Mouse (Mus musculus): ENCODE data around the gene Bend4. TPM values are rescaled to one million over a fixed set of nuclear protein-coding genes. Genes with fewer than 3 reads are reported as not detected.

Bend4 gene
- polyA plus RNA-seq, 1 experiment from 2014 or later, result 10.0 TPM

DNA sequence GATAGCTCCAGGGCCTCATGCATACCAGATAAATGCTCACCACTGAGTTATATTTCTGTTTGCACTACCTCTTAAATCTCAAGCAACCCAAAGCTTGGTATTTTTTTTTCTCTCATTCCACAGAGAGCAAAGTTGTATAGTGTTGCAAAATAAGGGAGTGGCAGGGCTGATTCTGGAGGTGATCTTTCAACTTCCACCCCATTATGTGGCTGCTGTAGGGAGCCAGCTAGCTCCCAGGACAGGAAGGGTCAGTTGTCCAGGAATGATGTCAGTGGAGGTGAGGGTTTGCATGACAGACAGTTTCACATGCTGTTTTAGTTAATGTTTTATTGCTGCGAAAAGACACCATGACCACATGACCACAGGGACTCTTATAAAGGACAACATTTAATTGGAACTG is 26.2 kb upstream of the Bend4 start:
- H3K36me3 ChIP-seq (ENCODE audit: control insufficient read depth, insufficient read depth, low read length), result no peaks in the 10 kb centered on the region
- DNase-seq (ENCODE audit: low spot score) (no peak), ATAC-seq (ENCODE audit: insufficient read depth, low FRiP score, low TSS enrichment) (no peak)
- H3K27me3 ChIP-seq (ENCODE audit: control insufficient read depth, insufficient read depth, low read length), result no peaks in the 10 kb centered on the region
- H3K9me3 ChIP-seq (ENCODE audit: control insufficient read depth, low read length), result no peaks in the 10 kb centered on the region
- H3K9ac ChIP-seq (ENCODE audit: low read length), result no peak overlapping the region
- H3K4me1 ChIP-seq (ENCODE audit: control insufficient read depth, insufficient read depth, low read length), result no peaks in the 10 kb centered on the region
- 89% methylated on average over 1 of the region's 1 CpGs for WGBS
- no peak overlapping the region for H3K4me2 ChIP-seq (ENCODE audit: low read depth)
- no peak overlapping the region for H3K27ac ChIP-seq (ENCODE audit: low read depth, low read length)
- H3K4me3 ChIP-seq (ENCODE audit: low read depth, low read length), result no peak overlapping the region

DNA sequence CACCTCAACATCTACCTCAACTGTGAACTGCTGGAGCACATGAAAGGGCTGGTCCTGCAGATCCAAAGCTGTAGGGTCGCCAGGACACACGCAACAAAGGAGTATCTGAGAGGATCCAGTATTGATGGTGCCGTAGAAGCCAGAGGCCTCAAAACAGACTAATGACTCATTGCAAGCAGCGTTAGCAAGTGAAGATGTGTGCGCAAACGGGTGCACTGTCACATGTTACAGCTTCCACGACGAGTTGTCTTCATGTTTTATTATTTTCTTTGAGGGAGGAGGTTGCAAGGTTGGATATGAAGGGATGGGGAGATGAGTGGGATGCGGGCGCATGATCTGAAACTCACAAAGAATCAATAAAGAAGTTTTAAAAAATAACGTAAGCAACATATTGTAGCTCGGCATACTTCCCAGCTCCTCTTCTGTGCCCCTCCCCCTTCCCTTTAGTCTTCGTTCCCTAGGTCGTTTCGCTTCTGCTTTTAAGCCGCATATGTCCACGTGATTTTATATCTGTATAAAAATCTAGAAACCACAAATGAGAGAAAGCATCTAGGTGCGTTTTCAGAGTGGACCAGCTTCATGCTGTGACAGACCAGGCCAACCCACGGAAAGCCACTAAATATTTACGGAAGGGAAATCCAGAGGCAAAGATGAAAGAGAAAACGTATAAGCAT is 22.0 kb upstream of the Bend4 start:
- Histone ChIP-seq H3K9ac (ENCODE audit: low read length) (no peak overlapping the region), H3K9me3 (ENCODE audit: control insufficient read depth, low read length) (no peaks in the 10 kb centered on the region)

DNA sequence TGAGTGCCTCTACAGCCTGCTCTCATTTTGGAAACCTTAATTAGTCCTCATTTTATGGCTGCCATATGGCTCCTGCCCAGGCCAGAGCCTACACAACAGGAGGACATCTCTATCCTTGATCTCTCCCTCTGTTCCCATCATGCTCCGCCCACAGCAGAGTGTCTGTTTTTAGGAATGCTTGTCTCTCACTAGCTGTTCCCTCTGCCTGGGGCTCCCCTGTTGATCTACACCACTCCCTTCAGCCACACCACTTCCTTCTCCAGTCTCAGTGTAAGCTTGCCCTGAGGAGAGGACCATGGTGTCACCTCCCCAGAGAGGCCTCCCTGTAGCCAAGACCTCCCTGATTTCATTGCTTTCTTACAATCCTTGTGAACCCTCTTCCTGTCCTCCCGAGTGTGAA is 18.4 kb upstream of the Bend4 start:
- no peaks in the 10 kb centered on the region for H3K36me3 ChIP-seq (ENCODE audit: control insufficient read depth, insufficient read depth, low read length)
- H3K27ac ChIP-seq (ENCODE audit: low read depth, low read length), result no peak overlapping the region
- DNase-seq (ENCODE audit: low spot score) (no peak), ATAC-seq (ENCODE audit: insufficient read depth, low FRiP score, low TSS enrichment) (no peak)
- H3K9me3 ChIP-seq (ENCODE audit: control insufficient read depth, low read length), result no peaks in the 10 kb centered on the region
- no peaks in the 10 kb centered on the region for H3K4me1 ChIP-seq (ENCODE audit: control insufficient read depth, insufficient read depth, low read length)
- 54% methylated on average over 2 of the region's 2 CpGs for WGBS
- no peak overlapping the region for H3K9ac ChIP-seq (ENCODE audit: low read length)
- H3K4me3 ChIP-seq (ENCODE audit: low read depth, low read length), result no peak overlapping the region
- no peak overlapping the region for H3K4me2 ChIP-seq (ENCODE audit: low read depth)
- H3K27me3 ChIP-seq (ENCODE audit: control insufficient read depth, insufficient read depth, low read length), result no peaks in the 10 kb centered on the region

More for the DNA sequence above, 22.0 kb upstream of the Bend4 start:
- no peak for ATAC-seq (ENCODE audit: insufficient read depth, low FRiP score, low TSS enrichment)
- Histone ChIP-seq H3K27ac (ENCODE audit: low read depth, low read length) (no peak overlapping the region), H3K27me3 (ENCODE audit: control insufficient read depth, insufficient read depth, low read length) (no peaks in the 10 kb centered on the region), H3K36me3 (ENCODE audit: control insufficient read depth, insufficient read depth, low read length) (no peaks in the 10 kb centered on the region), H3K4me1 (ENCODE audit: control insufficient read depth, insufficient read depth, low read length) (no peaks in the 10 kb centered on the region), H3K4me3 (ENCODE audit: low read depth, low read length) (no peak overlapping the region), H3K4me2 (ENCODE audit: low read depth) (no peak overlapping the region)
- DNase-seq (ENCODE audit: low spot score), result no peak
- 90% methylated on average over 21 of the region's 21 CpGs for WGBS

DNA sequence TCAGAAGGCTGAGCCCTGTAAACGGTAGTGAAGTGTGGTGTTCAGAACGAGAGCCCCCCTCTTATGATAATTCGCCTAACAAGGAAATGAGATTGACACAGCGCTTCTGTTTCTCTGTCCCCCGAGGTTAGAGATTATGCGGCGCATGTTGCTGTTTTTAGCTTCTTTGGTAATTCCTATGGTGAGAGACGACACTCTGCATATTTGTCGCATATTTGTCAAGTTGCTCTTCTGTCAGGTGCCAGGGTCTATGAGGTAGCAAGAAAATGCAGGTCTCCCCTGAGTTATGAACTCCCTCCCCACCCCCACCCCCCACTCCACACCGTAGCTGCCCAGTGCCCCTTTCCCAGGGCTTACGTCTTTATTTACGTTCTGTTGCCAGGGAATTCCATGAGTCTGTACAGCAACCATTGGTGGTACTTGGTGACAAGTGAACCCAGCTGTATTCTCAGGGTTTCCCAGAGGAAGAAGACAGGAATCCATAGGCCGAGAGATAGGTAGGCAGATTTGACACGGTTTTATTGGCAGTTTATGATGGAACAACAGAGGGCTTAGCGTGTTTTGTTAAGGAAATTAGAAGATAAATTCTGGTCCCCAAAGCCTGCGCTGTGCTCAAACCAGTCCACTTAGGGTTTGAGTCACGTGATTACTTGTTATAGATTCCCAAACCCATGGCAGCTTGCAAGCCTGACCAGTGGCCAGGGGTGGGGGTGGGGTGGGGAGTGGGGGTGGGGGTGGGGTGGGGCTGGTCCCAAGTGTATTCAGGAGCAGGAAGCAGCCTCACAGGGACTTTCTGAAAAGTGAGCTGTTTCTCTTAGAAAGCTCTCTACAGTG is 16.3 kb upstream of the Bend4 start:
- Histone ChIP-seq H3K36me3 (ENCODE audit: control insufficient read depth, insufficient read depth, low read length) (no peaks in the 10 kb centered on the region), H3K27ac (ENCODE audit: low read depth, low read length) (no peak overlapping the region), H3K9ac (ENCODE audit: low read length) (no peak overlapping the region), H3K27me3 (ENCODE audit: control insufficient read depth, insufficient read depth, low read length) (no peaks in the 10 kb centered on the region), H3K9me3 (ENCODE audit: control insufficient read depth, low read length) (no peaks in the 10 kb centered on the region), H3K4me1 (ENCODE audit: control insufficient read depth, insufficient read depth, low read length) (no peaks in the 10 kb centered on the region), H3K4me3 (ENCODE audit: low read depth, low read length) (no peak overlapping the region), H3K4me2 (ENCODE audit: low read depth) (no peak overlapping the region)
- DNase-seq (ENCODE audit: low spot score) (no peak), ATAC-seq (ENCODE audit: insufficient read depth, low FRiP score, low TSS enrichment) (peak; percentile 60; the same call in 1 of the 2 replicates)
- 33% methylated on average over 17 of the region's 17 CpGs for WGBS

DNA sequence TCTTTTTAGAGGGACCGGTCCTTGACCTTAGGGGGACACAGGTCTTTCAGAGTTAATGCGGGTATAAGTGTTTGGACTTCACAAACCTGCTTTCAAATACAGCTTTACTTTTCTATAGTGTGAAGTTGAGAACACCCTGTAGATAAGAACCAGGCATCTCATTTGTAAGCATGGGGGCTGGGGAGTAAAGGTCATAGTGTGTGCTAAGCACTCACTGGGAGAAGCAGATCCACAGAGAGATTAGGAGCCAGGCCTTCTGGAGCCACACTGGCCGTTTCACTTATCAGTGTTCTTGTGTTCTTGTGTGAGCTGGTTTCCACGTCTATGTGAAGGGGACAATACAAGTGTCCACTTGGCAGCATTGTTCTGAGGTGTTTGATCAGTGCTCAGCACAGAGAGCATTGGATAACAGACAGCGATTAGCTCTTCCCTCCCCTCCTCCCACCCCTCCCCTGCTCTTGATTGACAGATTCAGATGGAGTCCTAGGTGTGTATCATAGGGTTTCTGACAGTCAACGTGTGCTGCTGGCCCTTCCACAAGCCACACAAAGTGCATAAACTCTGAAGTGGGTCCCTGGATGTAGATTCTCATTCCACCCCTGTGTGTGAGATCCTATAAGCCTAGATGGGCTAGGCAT is 14.8 kb upstream of the Bend4 start:
- ATAC-seq (ENCODE audit: insufficient read depth, low FRiP score, low TSS enrichment) (no peak), DNase-seq (ENCODE audit: low spot score) (no peak)
- no peak overlapping the region for H3K4me3 ChIP-seq (ENCODE audit: low read depth, low read length)
- H3K36me3 ChIP-seq (ENCODE audit: control insufficient read depth, insufficient read depth, low read length), result no peaks in the 10 kb centered on the region
- 59% methylated on average over 6 of the region's 6 CpGs for WGBS
- H3K27me3 ChIP-seq (ENCODE audit: control insufficient read depth, insufficient read depth, low read length), result no peaks in the 10 kb centered on the region
- no peak overlapping the region for H3K4me2 ChIP-seq (ENCODE audit: low read depth)
- H3K9me3 ChIP-seq (ENCODE audit: control insufficient read depth, low read length), result no peaks in the 10 kb centered on the region
- no peak overlapping the region for H3K27ac ChIP-seq (ENCODE audit: low read depth, low read length)
- H3K9ac ChIP-seq (ENCODE audit: low read length), result no peak overlapping the region
- H3K4me1 ChIP-seq (ENCODE audit: control insufficient read depth, insufficient read depth, low read length), result no peaks in the 10 kb centered on the region

DNA sequence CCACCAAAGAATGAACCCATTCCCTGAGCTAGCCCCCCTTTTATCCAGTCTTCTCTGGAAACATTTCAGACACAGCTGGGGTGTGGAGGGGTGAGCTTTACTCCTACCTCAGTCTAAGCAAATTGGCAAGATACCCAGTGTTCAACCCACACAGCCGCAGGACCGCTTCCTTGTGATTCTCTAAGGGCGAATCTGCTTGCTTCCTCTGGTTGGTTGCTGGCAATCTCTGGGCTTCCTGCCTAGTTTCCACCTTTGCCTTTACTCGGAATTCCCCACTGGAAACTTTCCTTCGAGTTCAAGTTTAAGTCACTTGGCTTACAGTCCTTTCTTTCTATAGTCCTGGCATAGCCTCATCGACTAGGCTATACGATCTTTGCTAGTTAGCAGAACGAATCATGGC is 12.5 kb upstream of the Bend4 start:
- Histone ChIP-seq H3K27me3 (ENCODE audit: control insufficient read depth, insufficient read depth, low read length) (no peaks in the 10 kb centered on the region), H3K4me1 (ENCODE audit: control insufficient read depth, insufficient read depth, low read length) (no peaks in the 10 kb centered on the region), H3K9ac (ENCODE audit: low read length) (no peak overlapping the region), H3K27ac (ENCODE audit: low read depth, low read length) (no peak overlapping the region), H3K4me2 (ENCODE audit: low read depth) (no peak overlapping the region), H3K36me3 (ENCODE audit: control insufficient read depth, insufficient read depth, low read length) (no peaks in the 10 kb centered on the region), H3K4me3 (ENCODE audit: low read depth, low read length) (no peak overlapping the region), H3K9me3 (ENCODE audit: control insufficient read depth, low read length) (no peaks in the 10 kb centered on the region)
- DNase-seq (ENCODE audit: low spot score) (no peak), ATAC-seq (ENCODE audit: insufficient read depth, low FRiP score, low TSS enrichment) (no peak)
- WGBS, result 91% methylated on average over 8 of the region's 8 CpGs

DNA sequence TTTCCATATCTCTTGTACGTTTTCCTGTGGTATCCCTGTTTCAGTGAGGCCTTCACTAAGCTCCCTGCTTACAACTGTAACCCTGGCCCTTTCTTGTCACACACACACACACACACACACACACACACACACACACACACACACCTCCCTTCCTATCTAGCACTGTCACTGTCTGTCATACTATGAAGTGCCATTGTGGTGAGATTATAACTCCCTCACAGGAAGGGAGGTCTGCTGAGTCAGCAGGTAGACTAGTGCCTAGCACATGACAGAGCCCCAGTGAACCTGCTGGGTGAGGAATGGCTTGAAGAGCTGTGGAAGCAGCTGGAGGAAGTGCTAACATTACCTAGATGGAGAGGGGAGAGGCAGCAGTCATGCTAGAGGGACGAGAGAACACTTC is 9.3 kb upstream of the Bend4 start:
- WGBS, result 49% methylated on average over 2 of the region's 2 CpGs
- Histone ChIP-seq H3K36me3 (ENCODE audit: control insufficient read depth, insufficient read depth, low read length) (no peaks in the 10 kb centered on the region), H3K27me3 (ENCODE audit: control insufficient read depth, insufficient read depth, low read length) (no peaks in the 10 kb centered on the region), H3K9me3 (ENCODE audit: control insufficient read depth, low read length) (no peaks in the 10 kb centered on the region), H3K4me1 (ENCODE audit: control insufficient read depth, insufficient read depth, low read length) (no peaks in the 10 kb centered on the region), H3K4me2 (ENCODE audit: low read depth) (no peak overlapping the region), H3K4me3 (ENCODE audit: low read depth, low read length) (no peak overlapping the region), H3K27ac (ENCODE audit: low read depth, low read length) (no peak overlapping the region), H3K9ac (ENCODE audit: low read length) (no peak overlapping the region)
- no peak for ATAC-seq (ENCODE audit: insufficient read depth, low FRiP score, low TSS enrichment)
- no peak for DNase-seq (ENCODE audit: low spot score)

DNA sequence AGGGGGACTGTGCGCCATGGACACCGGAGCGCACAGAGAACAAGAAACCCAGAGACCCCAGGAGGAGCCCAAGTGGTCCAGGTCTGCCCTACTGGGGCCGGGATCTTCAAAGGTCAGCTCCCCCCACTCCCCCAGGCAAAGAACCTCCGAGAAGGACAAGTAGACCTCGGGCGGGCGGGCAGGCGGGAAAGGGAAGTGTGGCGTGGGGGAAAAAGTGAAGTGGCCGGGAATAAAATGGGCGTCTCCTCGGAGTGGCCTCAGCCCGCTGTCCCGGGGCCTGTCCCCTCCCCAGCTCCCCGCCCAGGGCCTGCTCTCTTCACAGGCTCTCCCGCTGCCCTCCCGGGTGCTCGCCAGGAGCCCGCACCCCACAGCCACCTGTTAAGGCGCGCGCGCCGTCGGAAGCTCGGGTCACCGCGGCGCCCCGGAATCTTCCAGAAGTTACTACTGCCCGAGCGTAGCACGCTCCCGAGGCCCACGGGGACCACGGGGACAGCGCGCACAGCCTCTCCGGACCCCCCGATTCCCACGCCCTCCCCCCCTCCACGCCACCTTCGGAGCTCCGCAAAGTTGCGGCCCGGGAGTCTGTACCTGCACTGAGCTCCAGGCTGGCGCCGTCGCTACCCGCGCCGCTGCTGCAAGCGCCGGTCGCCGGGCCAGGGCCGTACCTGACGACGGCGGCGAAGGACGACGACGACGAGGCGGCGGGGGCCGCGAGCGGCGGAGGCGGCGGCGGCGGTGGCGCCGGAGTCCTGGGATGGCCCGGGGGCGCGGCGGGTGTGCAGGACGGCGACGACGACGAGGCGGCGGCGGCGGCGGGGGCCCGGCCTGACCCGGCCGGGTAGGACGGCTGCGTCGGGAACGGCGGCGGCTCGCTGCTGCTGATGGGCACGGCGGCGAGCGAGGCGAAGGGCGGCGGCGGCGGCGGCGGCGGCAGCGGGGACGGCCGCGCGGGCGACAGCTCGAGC is 1.4 kb downstream of the Bend4 start:
- Histone ChIP-seq H3K4me1 (ENCODE audit: control insufficient read depth, insufficient read depth, low read length) (peaks cover 6% of the 10 kb centered on the region; the same call in 1 of the 2 replicates), H3K9ac (ENCODE audit: low read length) (peak overlapping the region; percentile 73), H3K27me3 (ENCODE audit: control insufficient read depth, insufficient read depth, low read length) (peaks cover 12% of the 10 kb centered on the region), H3K36me3 (ENCODE audit: control insufficient read depth, insufficient read depth, low read length) (no peaks in the 10 kb centered on the region), H3K9me3 (ENCODE audit: control insufficient read depth, low read length) (no peaks in the 10 kb centered on the region), H3K27ac (ENCODE audit: low read depth, low read length) (peak overlapping the region; percentile 44; the same call in 1 of the 2 replicates), H3K4me3 (ENCODE audit: low read depth, low read length) (peak overlapping the region; percentile 69), H3K4me2 (ENCODE audit: low read depth) (peak overlapping the region; percentile 78)
- ATAC-seq (ENCODE audit: insufficient read depth, low FRiP score, low TSS enrichment), result peak; percentile 36
- 2% methylated on average over 36 of the region's 121 CpGs for WGBS
- peak; percentile 28 for DNase-seq (ENCODE audit: low spot score)

Data from neural tube, embryonic 11.5 days (tissue).